Mouse (Mus musculus) fat pad, adult 2 months (tissue): ENCODE measurements around the gene Foxg1.

ENCODE experiments used
- DNase-seq: peaks from one replicate; pipeline ENCODE4 v3.0.0-alpha.2; 2011; ENCODE audit warnings: low read depth, low spot score; ENCODE audit errors: extremely low read depth

Foxg1 gene

DNA sequence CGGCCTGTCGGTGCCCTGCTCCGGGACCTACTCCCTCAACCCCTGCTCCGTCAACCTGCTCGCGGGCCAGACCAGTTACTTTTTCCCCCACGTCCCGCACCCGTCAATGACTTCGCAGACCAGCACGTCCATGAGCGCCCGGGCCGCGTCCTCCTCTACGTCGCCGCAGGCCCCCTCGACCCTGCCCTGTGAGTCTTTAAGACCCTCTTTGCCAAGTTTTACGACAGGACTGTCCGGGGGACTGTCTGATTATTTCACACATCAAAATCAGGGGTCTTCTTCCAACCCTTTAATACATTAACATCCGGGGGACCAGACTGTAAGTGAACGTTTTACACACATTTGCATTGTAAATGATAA lies 3.2 kb downstream of the Foxg1 start:
- no peak for DNase-seq

DNA sequence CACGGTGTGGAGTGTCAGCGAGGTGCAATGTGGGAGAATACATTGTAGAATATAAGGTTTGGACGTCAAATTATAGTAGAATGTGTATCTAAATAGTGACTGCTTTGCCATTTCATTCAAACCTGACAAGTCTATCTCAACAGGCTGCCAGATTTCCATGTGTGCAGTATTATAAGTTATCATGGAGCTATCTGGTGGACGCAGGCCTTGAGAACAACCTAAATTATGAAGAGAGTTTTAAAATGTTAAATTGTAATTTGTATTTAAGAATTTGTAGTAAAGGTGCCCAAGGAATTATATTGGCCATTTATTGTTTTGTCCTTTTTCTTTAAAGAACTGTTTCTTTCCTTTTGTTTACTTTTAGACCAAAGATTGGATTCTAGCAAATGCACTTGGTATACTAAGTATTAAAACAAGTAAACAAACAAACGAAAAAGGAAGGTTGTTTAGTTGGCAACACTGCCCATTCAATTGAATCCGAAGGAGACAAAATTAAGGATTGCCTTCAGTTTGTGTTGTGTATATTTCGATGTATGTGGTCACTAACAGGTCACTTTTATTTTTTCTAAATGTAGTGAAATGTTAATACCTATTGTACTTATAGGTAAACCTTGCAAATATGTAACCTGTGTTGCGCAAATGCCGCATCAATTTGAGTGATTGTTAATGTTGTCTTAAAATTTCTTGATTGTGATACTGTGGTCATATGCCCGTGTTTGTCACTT lies 3.8 kb downstream of the Foxg1 start:
- no peak for DNase-seq

DNA sequence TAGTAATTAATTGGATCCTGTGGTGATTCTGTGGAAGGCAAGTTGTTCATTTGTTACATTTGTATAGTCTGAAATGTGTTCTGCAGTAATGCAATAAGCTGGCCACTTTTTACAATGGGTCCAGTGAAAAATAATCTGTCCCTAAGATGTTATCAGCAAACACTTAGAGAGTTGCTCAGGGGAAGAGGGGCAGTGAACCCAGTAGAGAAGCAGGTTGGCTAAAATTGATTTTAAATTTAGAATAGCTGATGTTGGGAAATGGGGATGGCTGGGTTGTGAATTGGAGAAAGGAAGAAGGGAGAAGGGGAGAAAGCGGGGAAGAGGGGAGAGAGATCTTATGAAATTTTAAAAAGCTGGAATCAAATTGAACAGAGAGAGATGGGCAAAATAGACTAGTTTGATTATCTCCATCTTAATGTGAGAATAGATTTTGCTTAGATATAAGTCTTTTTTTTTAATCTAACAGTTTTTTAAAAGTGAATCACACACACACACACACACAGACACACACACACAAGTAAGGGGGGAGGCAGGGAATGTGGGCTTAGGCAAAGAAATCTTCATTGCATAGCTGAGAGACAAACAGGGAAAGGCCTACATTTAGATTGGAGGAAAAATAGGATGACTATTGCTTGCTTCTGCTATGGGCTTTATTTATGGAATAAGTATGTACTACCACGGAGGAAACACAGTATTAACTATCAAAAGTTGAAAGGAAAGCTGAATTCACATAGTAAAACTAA lies 5.6 kb downstream of the Foxg1 start:
- DNase-seq = no peak

DNA sequence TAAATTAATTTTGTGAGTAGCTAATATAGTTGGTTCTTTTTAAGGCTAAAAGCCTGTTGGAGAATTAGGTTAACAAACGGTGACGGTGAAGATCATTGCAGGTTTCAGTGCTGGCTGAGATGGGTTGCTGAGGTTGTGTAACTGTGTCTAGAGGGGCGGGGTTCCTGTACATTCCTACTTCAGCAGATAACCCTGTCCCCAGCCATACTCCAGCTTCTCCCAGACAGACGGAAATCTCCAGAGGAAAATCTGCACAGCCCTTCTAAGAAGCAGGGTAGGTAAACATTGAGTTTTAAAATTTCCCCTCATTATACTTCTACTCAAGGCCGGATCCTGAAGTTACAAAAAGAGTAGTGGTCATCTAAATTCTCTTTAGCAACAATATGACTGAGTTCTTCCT lies 7.2 kb downstream of the Foxg1 start:
- DNase-seq = no peak

DNA sequence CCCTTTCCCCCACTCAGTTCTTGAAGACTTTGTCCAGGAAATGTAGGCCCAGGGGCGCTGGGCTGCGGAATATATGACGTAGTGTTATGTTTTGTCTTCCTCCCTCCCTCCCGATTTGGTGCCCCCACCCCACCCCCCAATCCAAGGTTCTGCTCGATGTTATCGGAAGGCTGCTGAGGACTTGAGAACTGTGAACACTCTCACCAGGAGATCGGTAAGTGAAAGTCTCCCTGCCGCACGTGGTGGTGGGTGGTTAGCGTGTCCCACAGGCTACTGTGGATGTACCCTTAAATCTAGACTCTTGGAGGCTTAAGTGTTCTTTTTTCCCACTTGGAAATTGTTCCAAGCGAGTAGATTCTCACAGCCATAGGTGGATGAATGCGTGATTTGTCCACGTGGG lies 7.8 kb downstream of the Foxg1 start:
- no peak for DNase-seq

DNA sequence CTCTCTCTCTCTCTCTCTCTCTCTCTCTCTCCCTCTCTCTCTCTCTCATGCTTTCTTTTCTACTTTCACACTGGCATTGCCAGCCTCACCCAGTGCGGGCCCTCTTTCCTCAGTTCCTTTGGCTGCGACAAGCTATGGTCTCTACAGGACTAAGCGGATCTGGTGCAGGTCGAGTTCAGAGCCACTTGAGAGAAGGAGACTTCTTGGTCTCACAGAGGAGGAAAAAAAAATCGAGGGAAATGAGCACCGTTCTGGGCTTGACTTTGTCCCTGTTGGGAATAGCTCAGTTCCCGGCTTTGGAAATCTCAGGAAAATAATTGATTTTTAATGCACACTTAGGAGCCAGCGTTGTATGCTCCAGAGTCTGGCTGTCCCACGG lies 8.5 kb downstream of the Foxg1 start:
- DNase-seq = no peak

DNA sequence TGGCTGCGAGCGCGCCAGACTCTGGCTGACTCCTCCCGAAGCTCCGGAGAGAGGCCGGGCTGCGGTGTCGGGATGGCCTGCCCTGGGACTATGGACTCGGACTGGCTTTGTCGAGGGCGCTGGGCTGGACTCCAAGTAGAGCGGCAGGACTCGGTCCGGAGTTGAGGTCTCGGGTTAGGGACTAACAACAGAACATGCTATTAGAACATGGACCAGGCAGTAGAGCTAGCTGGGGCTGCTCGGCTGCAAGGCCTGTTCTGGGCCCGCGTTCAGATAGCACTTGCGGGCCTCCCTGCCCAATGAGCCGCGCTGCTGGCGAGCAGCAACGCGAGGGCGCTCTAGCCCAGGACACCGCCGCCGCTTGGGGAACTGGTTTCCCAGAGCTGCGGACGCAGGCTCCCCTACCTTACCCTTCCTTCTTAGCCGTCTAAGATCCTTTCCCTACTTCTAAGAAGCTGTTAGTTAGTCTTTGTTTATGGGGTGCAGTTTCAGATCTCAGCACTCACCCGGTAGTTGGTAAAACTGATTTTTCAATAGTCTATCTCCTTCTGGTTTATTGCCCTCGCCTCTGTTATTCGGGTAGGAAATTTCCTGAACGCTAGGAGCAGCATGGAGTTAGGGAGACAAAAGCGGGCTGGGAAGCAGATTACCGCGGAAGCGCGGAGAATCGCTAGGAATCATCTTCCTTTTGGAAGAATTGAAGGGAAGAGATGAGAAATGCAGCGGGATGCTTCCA lies 9.0 kb downstream of the Foxg1 start:
- DNase-seq = no peak

DNA sequence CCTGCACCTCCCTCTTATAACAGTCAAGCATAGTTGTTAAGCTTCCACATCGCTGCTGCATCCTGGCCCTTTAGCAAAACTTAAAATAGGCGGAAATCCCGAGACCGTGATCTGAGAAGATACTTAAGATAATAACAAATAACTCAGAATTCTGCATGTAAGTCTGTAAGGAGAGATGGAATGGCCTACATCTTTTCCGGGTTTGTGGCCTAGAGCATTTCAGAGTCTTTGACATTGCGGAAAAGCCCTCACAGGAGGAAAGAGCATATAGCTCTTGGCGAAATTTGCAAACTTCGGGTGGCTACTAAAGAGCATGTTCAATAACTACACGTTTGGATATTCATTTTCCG lies 9.6 kb downstream of the Foxg1 start:
- no peak for DNase-seq

DNA sequence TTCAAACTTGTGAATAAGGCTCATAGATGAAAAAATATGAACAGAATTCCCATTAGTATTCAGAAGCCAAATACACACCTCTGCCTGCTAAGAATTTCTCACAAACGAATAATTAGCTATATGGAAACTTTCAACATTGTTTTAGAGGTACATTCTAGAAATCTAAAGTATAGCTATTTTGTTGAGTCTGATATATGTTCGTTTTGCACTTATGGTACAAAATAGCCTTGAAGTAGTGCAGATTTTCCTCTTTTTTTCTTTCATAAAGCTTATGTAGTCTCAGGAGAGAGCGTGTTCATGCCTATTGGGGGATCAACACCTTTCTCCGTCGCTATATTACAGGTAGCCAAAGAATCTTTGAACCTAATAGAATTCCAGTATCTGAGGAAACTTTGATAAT lies 10.4 kb downstream of the Foxg1 start:
- no peak for DNase-seq

DNA sequence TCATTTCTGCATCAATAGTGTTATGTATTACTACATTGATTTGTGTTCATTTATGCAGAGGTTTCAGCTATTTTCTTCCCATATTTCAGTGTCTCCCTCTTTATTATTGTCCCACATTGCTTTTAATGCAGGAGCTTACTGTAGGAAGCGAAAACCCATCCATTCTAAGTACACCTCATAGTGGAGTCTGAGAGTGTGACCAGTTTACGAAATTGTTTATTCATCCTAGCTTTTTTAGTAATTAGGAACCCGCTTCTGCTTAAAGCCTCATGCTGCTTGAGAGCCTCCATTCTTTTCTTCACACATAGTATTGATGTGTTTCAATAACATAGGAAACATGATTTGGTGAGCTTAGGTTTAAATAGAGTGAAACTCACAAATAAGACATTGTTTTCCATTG lies 11.2 kb downstream of the Foxg1 start:
- DNase-seq = no peak

DNA sequence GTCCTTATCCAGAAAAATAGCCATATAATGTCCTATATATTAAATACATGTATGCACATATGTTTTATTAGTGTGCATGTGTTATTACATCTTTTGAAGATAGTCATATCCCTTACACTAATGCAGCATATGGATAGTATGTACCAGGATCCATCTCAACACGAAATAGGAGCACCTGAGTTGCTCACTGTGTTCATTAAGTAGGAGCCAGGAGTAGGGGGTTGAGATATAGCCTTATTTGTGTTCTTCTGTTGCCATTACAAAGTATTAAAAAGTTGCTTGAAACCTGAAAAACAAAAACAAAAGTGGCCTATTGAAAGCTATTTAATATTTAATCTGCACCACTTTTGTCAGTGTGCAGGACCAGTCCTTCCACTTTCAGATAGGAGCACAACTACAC lies 11.7 kb downstream of the Foxg1 start:
- DNase-seq = no peak

DNA sequence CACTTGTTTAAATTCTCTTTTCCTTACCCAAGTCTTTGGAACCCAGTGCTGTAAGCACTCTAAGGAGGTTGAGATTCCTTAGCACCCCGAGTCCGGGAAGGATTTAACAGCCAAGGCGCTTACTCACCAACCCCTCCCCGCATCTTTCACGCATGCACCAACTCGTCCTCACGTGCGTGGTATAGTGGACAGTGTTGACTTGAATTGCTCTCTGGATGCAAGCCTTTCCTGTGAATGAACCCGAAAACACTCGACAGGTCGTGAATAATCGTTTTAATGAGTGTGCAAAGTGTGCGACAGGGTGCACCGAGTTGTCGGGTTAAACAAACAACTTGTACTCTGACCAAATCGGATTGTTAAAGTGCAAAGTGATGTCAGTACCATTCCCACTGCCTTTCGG lies 12.4 kb downstream of the Foxg1 start:
- no peak for DNase-seq

DNA sequence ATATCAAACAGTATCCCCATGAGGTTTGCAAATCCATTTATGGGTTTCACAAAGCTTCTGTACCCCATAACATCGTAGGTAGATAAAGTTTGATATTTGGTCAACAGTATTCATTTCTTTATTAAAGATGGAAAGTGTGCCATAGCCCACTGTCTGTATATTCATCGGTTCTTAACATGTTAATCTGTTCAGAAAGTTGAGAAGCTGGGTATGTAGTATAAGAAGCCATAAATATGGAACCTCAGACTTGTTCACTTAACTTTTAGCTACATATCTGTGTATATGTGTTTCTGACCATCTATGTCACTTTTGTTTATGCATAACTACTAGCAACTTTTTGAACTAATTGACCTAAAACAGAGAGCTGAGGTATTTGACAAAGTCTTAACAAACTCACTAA lies 13.5 kb downstream of the Foxg1 start:
- no peak for DNase-seq

DNA sequence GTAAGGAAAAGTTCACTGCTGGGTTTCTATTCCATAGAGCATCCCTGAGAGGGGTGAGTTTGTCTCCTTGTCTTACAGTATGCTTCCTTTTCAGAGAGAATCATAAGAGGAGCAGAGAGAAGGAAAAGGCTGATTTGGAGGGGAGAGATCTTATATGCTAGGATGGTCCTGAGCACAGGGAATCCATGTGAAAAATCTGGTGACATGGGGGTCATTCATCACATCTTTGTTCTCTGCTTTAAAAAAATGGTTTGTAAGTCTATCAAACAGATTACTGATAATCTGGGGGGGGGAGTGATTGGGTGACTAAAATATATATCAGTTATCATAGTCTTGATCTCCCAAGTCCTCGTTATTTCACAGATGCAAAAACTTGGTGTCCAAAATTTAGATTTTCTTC lies 14.3 kb downstream of the Foxg1 start:
- DNase-seq = no peak

DNA sequence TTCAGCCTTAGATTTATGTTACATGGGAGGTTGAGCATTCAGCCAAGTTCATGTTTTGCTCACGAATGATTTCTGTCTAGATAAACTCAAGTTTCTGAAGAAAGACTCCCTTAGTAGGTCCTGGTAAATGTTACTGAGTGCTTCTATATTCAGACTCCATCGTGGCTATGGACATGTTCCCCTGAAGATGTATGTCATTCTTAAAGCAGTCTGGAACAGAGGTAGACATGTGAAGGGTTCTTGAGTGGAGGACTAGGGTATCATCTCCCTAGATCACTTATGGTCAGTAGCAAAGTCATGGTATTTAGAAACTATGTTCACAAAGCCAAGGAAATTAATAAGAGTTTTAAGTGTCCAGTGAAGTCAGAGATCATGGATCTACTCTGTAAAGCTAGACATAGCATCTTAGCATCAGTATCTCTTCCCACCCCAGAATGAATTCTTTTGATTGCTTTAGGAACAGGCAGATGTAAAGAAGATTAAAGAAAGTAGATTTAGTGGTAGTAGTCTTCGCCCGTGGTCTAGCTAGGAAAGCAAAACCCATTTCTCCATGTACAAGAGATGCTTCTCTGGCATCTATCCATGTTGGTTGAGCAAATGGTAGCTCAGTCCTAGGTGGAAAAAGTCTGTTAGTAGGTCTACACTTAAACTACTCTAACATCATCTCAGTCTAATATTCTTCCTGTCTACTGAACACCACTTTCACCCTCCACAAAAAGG lies 15.1 kb downstream of the Foxg1 start:
- DNase-seq = no peak

DNA sequence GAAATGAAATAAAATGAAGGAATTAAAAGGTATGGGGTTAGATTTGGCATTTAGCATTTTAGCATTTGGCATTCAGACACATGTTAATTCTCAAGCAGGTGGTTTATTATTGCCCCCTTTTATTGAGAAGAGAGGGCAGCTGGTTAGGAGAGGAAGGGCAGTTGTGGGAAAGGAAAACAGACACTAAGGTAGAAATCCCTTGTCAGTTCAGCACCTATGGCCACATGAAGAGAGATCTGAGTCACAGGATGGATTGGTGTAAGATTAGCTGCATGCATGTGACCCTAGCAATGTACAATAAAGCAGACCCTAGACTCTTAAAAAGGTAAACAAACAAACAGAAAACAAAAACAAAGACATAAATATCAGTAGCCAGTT lies 15.7 kb downstream of the Foxg1 start:
- no peak for DNase-seq

DNA sequence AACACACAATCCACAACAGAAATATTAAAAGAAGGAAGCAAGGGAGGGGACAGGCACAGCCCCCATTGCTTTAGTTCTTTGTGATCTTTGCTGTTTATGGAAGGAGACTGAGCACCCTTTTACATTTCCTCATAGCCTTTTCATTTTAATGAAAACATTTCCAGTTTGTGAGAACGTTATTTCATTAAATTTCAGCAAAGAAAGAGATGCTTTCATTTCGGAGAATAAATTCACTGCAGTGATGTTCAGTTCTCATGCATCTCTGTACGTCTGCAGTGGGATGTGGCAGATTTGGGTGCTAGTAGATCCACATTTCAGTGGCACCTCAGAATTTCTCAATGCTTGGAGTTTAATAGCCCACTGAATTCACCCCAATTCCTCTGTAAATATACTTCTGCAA lies 16.2 kb downstream of the Foxg1 start:
- DNase-seq = no peak

DNA sequence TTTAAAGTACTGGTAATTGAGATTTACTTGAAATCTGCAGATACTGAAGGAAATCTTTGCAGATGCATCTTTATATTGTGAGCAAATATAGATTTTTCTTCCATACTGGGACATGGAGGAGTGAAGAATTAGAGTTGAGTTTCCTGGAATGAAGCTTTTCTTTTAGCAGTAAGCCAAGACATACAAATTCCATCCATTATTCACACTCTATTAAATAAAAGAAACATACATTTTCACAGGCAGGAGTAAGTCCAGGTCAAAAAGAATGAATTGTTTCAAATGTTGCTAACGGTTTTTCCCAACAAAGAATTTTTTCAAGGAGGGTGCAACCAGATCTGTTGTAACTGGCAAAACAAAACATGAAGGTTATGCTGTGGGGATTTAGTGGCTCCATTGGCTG lies 17.2 kb downstream of the Foxg1 start:
- DNase-seq = no peak

DNA sequence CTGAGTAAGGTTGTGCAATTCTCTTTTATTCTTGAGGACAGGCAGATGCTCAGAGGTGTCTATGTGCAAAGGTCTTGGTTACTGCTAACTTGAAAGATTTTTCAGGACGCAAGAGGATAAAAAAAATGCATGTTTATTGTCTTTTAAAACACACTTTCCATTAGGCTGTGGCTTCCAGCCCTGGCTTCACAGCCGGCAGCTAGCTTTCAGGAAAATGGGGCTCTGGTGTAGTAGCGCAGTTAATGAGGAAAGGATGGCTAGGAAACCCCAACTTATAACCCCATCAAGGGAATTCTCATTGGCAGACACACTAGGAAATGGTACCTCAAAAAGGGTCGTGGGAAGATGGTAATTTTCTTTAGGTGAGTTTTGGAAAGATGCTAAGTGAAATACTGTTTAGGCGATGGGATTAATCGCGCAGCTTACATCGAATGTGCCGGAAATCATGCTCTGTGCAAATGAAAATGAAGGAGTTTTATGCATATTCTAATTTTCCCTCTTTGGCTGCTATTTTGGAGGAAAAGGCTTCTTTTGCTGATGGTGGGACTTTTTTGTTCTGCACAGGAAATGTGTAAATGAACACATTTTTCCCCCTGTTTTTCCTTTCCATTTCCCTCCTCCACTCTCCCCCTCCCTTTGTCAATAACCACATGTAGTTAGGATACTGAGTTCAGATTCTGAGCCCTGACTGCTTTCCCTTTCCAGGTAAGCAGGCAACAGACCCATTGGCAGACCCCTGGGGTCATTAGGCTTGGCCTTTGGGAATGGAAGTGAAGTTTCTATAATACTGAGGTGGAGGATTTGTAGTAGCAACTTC lies 17.8 kb downstream of the Foxg1 start:
- no peak for DNase-seq

DNA sequence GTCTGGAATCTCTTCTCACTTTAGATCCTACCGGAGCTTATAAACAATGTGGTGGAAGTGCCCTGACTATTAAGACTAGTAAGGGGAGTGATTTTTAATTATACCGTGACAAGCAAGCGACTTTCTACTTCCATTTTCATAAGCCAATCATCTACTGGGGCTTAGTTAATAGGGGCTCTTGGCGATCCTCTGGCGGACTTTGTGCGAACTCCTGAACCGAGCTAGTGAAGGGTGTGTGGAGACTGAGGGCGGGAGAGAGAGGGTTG lies 18.3 kb downstream of the Foxg1 start:
- no peak for DNase-seq

DNA sequence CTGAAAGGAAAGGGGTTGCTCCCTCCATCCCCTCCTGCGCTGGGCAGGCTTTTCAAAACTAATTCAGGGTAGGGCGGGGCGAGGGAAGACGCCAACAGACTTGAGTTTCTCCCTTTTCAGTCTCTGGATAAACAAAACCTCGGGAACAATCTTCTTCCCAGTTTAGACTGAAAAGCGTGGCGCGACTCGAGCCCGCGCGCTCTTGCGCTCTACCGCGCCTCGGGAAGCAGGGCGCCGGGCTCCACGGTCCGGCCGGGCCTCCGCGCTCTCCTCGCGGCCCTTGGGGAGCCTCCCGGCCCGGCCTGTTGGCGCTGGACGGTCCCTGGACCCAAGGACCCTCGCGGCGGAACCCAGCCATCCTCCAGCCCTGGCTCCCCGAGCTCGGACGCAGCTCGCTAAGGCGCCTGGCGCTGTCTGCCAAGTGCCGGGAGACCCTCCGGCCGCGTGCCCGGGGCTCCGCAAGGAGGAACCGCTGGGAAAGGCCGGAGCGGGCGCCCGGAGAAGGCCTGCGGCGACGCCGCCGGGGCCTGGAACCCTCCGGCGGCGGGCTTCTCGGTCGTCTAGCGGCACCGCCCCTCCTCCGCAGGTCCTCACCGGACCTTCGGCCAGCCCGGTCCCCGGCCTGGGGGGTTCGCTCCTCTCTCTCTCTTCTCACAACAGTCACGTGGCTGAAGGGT lies 18.8 kb downstream of the Foxg1 start:
- no peak for DNase-seq
